Mouse (Mus musculus) monocyte, adult 5-6 weeks (primary cell): ENCODE measurements around the gene Pde8a. TPM values are rescaled to one million over a fixed set of nuclear protein-coding genes. Genes with fewer than 3 reads are reported as not detected.
"Not testable (repeated sequence)": the region's sequence is repeated elsewhere in the genome, so short reads cannot be mapped to it uniquely, and the experiment has no call there.

Experiments used
- ATAC-seq: fragments of 153-309, 156-312 bp; replicated peaks from 2 replicates; pipeline ENCODE4 v1.8.0; 2017; ENCODE audit warnings: mild to moderate bottlenecking; ENCODE audit not compliant: low TSS enrichment, insufficient number of reproducible peaks, severe bottlenecking, poor library complexity, low FRiP score
- total RNA-seq: library from RNA; stranded (forward); fragments of 200-1000, 200-491, 200-594 nt; gene quantifications from 3 replicates; pipeline ENCODE4 v1.2.3, GENCODE M21; 2017

The Pde8a gene
- 7.0 to 20.0 TPM (median 11.4 TPM) in 3 replicates for total RNA-seq

DNA sequence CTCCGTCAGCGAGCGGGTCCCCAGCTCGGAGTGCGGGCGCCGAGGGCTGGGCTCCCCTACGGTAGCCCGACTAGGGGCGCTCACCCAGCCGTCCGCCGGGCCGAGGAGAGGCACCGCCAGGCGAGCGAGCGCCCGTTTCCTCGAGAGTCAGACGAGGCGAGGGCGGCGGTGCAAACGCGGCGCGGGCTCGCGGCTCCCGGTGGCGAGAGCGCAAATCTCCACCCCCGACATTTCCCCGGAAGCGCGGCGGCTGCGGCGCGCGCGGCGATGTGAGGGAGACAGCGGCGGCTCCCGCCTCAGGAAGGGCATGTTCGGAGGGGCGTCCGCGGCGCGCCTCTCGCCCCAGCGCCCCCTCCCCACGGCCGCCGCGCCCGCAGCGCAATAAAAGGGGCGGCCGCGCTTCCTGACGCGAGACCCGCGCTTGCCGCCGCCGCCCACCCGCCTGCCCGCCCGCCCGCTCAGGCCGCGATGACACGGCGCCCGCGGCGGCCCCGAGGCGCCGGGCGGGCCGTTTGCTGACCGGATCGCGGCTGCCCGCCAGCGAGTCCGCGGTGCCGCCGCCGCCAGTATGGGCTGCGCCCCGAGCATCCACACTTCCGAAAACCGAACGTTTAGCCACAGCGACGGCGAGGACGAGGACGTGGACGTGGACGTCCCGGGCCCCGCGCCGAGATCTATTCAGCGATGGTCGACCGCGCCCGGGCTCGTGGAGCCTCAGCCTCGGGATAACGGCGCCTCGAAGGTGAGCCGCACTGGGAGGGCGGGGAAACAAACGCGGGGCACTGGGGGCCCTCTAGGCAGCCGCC is at the start of gene Pde8a:
Gene Pde8a, plus strand, starts transcription at position 250 of the 806 bp plus-strand sequence.
- no peak for ATAC-seq

DNA sequence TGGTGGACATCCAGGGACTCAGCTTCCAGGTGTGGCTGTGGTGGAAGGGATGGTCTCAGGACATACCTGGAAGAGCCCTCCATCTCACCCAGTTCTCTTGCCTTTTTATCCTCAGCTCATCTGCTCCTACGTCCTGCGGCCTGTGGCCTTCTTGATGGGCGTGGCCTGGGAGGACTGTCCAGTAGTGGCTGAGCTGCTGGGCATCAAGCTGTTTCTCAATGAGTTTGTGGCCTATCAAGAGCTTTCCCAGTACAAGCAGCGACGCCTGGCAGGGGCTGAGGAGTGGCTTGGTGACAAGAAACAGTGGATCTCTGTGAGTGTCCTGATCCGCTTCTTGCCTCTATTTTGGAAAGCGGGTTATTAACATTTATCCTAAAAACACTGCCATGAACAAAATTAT is 49.0 kb upstream of the Pde8a start:
- no peak for ATAC-seq

GRCm38 (mm10) chr7:81167124-81167523 is 46.3 kb upstream of the Pde8a start:
- 0 out of 2 replicates have a peak, but pooled peaks have one; percentile 58 for ATAC-seq

GRCm38 (mm10) chr7:81169351-81169750 is 44.0 kb upstream of the Pde8a start:
- ATAC-seq, result no peak

DNA sequence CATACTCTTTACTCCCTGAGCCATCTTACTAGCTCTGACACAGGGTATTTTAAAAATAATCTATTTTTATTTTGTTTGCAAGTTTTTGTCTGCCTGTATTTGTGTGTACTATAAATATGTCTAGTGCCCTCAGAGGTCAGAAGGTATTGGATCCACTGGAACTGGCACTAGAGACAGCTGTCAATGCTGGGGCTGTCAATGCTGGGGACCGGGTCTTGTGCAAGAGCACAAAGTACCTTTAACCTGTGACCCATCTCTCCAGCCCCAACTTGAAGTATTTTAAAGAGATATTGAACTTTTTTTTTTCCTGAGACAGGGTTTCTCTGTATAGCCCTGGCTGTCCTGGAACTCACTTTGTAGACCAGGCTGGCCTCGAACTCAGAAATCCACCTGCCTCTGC is 39.5 kb upstream of the Pde8a start:
- no peak for ATAC-seq

DNA sequence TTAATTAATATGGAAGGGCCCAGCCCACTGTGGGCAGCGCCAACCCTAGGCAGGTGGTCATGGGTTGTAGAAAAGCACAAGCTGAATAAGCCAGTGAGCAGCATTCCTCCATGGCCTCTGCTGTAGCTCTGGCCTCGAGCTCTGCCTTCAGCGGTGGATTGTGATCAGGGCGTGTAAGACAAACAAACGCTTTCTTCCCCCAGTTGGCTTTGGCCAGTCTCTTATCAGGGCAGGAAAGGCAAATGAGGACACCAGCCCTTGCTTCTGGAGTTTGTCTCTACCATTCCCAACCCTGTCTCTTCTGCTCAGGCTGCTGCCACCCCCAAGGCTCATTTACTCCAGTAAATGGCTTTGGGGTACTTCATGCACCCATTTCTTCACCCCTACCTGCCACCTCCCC is 38.7 kb upstream of the Pde8a start:
- ATAC-seq, result no peak

DNA sequence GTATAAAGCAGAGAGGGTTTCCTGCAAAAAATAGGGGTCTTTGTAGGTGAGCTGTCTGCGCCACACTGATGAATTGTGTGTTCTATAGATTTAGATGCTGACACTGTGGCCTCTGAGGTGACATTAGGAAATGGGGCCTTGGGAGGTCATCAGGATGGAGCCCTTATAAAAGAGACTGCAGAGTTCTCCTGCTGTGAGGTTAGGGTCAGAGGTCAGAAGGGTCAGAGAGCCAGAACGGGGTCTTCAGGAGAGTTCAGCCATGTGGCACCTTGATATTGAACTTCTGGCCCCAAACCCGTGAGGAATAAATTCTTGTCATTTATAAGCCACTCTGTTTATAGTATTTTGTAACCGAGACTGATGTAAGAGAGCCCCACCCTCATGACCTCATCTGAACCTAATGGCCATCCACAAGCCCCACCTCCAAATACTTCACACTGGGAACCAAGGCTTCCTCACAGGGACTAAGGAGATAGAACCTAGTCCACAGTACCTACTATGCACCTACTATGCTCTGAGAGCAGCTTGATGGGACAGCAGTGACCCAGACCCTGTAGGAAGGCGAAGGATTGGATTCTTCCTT is 37.1 kb upstream of the Pde8a start:
- ATAC-seq, result peak; percentile 88

DNA sequence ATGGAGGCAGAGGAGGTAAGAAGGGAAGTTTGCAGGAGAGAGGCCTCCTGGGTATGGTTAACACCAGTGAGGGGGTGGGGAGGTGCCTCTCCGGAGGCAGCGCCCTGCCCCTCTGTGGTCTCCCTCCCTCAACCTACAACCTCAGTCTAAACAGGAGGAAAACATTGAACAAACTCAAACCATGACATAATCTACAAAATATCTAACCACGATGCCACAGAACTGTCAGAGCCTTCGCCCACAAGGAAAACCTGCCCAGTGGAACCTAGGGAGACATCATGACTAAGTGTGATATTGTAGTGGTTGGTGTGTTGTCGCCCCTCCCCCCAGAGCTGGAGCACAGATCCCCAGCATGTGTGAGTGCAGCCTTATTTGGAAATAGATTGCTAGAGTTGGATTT is 33.9 kb upstream of the Pde8a start:
- peak; percentile 44; the same call in 1 of the 2 replicates for ATAC-seq

DNA sequence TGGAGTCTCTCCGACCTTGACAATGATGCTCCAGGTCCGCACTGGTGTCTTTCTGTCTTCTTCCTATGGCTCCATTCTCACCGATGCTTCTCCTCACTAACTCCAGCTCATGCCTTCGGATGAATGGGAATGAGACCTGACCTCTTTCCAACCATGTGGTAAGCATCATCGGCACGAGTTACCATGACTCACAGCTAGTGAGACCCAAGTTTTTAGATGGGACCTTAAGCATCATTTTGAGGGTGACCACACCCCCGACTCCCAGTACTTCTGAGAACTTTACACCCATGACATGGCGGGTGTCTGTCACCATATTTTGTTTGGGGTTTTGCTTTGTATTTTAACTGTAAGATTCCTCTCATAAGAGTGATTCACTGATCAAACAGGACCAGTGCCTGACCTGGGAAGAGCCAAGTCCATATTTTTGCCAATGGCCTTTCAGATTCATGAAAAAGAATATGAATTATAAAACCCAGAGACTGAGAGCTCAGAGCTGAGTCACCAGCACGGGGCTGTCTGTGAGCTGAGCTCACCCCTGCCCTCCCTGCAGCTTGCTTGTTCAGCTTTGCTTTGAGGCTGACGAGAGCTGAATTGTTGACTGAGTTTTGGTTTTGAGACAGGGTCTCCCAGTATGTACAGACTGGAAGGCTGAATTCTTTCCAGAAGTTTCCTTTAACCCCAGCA is 30.8 kb upstream of the Pde8a start:
- ATAC-seq, result no peak

DNA sequence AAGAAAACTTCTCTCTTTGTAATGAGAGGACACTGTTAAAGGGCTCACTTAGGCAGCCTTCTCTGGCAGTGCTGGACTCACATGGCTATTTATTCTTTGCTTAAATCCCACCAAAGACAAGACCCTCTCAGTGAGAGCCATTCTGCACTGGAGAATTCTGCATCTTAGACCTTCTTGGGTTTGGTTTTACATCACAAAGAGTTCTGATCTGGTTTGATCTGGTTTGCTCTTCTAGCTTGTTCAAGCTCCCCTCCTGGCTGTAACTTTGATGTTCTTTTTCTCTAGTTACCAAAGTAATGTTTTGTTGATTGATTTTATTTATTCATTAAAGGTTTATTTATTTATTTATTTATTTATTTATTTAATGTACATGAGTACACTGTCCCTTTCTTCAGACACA is 30.2 kb upstream of the Pde8a start:
- ATAC-seq, result no peak

DNA sequence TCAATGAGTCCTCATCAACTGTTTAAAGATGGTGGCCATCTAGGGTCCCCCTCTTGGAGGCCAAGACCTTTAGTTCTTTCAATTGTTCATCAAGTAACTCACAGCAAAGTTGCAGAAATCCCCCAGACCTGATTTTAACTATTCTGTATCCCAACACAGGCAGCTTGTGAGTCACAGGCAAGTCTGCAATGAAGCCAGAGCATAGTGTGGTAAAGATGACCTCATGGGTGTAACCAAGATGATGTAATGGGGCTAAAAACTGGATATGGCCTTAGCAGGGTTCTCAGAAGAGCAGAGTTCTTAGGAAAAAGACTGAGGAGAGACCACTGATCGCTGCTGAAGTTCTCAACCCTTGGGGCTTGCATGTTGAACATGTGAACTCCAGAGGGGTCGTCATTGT is 29.3 kb upstream of the Pde8a start:
- no peak for ATAC-seq

DNA sequence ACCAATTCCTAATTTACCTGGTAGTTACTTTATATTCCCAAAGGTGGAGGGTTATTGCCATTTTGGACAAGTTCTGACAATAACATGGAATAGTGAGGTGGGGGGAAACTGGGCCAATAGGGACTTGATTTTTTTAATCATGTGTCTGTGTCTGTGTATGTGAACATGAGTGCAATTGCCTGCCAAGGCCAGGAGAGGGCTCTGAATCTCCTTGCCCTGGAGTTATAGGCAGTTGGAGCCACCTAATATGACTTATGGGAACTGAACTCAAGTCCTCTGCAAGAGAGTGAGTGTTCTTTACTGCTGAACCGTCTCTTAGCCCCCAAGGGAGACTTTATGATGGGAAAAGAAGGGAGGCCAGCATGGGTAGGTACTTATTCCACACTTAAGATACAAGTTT is 28.7 kb upstream of the Pde8a start:
- ATAC-seq, result no peak

DNA sequence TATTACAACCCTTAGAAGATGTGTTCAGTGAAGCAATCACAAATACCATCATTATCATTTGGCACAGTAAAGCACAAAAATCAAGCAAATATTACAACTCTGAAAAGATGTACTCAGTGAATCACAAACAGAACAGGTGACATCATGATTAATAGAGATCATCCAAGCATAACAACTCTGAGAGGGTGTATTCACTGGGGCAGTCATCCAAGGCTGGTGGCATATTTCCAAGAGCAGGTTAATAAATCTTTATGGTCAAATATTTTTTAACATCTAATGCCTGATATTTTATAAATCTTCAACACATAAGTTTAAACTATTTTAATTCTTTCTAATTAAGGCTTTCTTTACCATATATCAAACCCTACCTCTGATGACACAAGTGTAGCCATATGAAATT is 27.4 kb upstream of the Pde8a start:
- ATAC-seq, result not testable (repeated sequence)

GRCm38 (mm10) chr7:81189180-81189579 is 24.2 kb upstream of the Pde8a start:
- ATAC-seq, result no peak

GRCm38 (mm10) chr7:81195509-81195908 is 17.9 kb upstream of the Pde8a start:
- ATAC-seq, result no peak

GRCm38 (mm10) chr7:81196796-81197195 is 16.6 kb upstream of the Pde8a start:
- ATAC-seq, result no peak

DNA sequence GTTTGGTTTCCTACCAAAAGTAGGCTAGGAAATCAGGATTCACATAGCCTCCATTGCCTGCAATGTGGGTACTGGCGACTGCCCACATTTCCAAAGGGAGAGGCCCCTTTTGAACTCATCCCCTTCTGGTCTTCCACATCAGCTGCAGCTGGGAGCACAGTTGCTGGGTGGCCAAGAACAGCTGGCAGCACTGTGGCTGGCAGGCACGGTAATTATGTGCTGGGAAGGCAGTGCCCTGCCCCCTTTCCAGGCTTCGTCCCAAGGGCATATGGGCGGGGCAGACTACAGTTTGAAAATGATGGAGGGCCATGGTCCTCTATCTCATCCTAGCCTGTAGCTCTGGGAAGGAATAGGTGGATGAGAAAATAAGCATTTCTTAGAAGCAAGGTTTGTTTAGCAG is 14.9 kb upstream of the Pde8a start:
- ATAC-seq, result no peak

DNA sequence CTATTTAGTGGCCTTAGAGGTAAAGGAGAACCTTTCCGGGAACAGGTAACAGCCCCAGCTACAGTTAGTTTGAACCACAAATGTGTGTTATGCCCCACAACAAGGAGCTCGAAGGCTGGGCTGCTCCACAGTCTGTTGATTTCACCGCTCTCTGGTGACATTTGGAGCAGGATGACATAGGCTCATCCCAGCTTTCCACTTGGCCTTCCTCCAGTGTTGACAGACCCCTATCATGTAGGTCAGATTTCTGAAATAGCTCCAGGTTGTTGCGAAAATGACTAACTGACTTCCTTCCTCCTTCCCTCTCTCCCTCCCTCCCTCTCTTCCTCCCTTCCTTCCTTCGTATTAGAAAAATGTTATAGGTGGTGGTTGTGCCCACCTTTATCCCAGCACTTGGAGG is 14.3 kb upstream of the Pde8a start:
- no peak for ATAC-seq

- ATAC-seq, result peak; percentile 78
These were observed 13.6 kb upstream of the Pde8a start for GRCm38 (mm10) chr7:81199757-81200156.

GRCm38 (mm10) chr7:81202389-81202788 is 11.0 kb upstream of the Pde8a start:
- ATAC-seq, result no peak
